Mouse (Mus musculus): ENCODE data around the gene Zfp866. TPM values are rescaled to one million over a fixed set of nuclear protein-coding genes. Genes with fewer than 3 reads are reported as not detected.

Zfp866 gene
- polyA plus RNA-seq, 1 experiment: 5.3 TPM

DNA sequence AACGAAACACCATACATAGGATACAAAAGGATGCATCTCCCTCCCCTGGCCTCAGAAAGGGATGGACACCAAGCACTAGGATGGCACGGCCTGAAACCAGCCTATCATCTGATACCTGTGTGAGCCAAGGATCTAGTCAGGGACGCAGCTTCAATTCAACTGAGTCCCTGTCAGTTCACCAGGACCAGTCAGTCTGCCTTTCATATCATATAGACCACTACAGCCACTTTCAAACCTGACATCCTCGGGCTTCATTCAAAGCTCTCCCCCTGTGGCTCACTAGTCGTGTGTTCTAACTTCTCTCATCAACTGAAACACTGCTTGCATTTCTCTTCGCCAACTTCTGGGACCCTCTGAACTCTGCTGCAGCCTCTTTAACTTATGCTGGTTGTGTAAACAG is 75.6 kb downstream of the Zfp866 start:
- Histone ChIP-seq H3K27ac (replicated peaks; ENCODE audit: low read depth, low read length) (no peak overlapping the region), H3K4me1 (ENCODE audit: control insufficient read depth, insufficient read depth, insufficient read length, low read length) (peaks cover 7% of the 10 kb centered on the region; the same call in 1 of the 2 replicates), H3K4me3 (ENCODE audit: insufficient read depth, low read depth, low read length) (peak overlapping the region; percentile 12)

GRCm38 (mm10) chr8:69713516-69713915 is 77.5 kb downstream of the Zfp866 start:
- Histone ChIP-seq H3K27ac (replicated peaks; ENCODE audit: low read depth, low read length) (no peak overlapping the region), H3K4me1 (ENCODE audit: control insufficient read depth, insufficient read depth, insufficient read length, low read length) (peaks cover 7% of the 10 kb centered on the region; the same call in 1 of the 2 replicates), H3K4me3 (ENCODE audit: insufficient read depth, low read depth, low read length) (no peak overlapping the region)

Other genes starting within 250 kb of the Zfp866 start
- 6.7 and 7.7 TPM in 2 replicates for gene Zfp868, start 165.6 kb downstream of the Zfp866 start, polyA plus RNA-seq (2012; ENCODE audit: insufficient read depth, insufficient read length, missing spikeins)
- gene Zfp964, start 136.7 kb downstream of the Zfp866 start, polyA plus RNA-seq (2012; ENCODE audit: insufficient read depth, insufficient read length, missing spikeins): 1.8 and 2.6 TPM in 2 replicates
- gene Zfp869, start 80.5 kb downstream of the Zfp866 start, polyA plus RNA-seq (2012; ENCODE audit: insufficient read depth, insufficient read length, missing spikeins): 10.6 and 13.3 TPM in 2 replicates
- gene Zfp963, start 41.2 kb downstream of the Zfp866 start, polyA plus RNA-seq (2012; ENCODE audit: insufficient read depth, insufficient read length, missing spikeins): 1.6 and 2.2 TPM in 2 replicates
- gene Gm20422, start 16.3 kb downstream of the Zfp866 start, polyA plus RNA-seq (2012; ENCODE audit: insufficient read depth, insufficient read length, missing spikeins): not detected in 2 replicates
- gene Atp13a1, start within 50 bp of the Zfp866 start, polyA plus RNA-seq (2012; ENCODE audit: insufficient read depth, insufficient read length, missing spikeins): 7.5 and 9.3 TPM in 2 replicates
- gene Gmip, start 17.5 kb upstream of the Zfp866 start, polyA plus RNA-seq (2012; ENCODE audit: insufficient read depth, insufficient read length, missing spikeins): 3.8 and 4.7 TPM in 2 replicates
- gene Lpar2, start 31.3 kb upstream of the Zfp866 start, polyA plus RNA-seq (2012; ENCODE audit: insufficient read depth, insufficient read length, missing spikeins): not detected in 2 replicates
- gene Pbx4, start 41.3 kb upstream of the Zfp866 start, polyA plus RNA-seq (2012; ENCODE audit: insufficient read depth, insufficient read length, missing spikeins): not detected in 2 replicates
- not detected in 2 replicates for gene Cilp2, start 96.5 kb upstream of the Zfp866 start, polyA plus RNA-seq (2012; ENCODE audit: insufficient read depth, insufficient read length, missing spikeins)
- not detected in 2 replicates for gene Tssk6, start 111.0 kb upstream of the Zfp866 start, polyA plus RNA-seq (2012; ENCODE audit: insufficient read depth, insufficient read length, missing spikeins)
- gene Ndufa13, start 111.4 kb upstream of the Zfp866 start, polyA plus RNA-seq (2012; ENCODE audit: insufficient read depth, insufficient read length, missing spikeins): 437 and 615 TPM in 2 replicates
- gene Yjefn3, start 111.5 kb upstream of the Zfp866 start, polyA plus RNA-seq (2012; ENCODE audit: insufficient read depth, insufficient read length, missing spikeins): 8.4 and 10.4 TPM in 2 replicates
- 33.7 and 35.6 TPM in 2 replicates for gene Gatad2a, start 205.2 kb upstream of the Zfp866 start, polyA plus RNA-seq (2012; ENCODE audit: insufficient read depth, insufficient read length, missing spikeins)

Measured in brown adipose tissue, adult 24 weeks (tissue).